Mouse (Mus musculus) CH12.LX (cell line): ENCODE data around the gene Grik1.

Experiments used
- CTCF ChIP-seq, 2 experiments: IDR thresholded peaks in 1 of 2; conservative IDR thresholded peaks in 1 of 2; 2 replicates each; pipeline ENCODE4 v1.5.1; 2011 to 2012; ENCODE audit warnings: low read depth in 2 of 2, low read length in 2 of 2, improper control_type of control experiment in 1 of 2, inconsistent platforms in 1 of 2, mild to moderate bottlenecking in 1 of 2, moderate library complexity in 1 of 2
- RCOR1 ChIP-seq: conservative IDR thresholded peaks from 2 replicates; pipeline ENCODE4 v1.6.1; 2012; ENCODE audit warnings: low read depth, mild to moderate bottlenecking, inconsistent platforms, low read length, improper control_type of control experiment

DNA sequence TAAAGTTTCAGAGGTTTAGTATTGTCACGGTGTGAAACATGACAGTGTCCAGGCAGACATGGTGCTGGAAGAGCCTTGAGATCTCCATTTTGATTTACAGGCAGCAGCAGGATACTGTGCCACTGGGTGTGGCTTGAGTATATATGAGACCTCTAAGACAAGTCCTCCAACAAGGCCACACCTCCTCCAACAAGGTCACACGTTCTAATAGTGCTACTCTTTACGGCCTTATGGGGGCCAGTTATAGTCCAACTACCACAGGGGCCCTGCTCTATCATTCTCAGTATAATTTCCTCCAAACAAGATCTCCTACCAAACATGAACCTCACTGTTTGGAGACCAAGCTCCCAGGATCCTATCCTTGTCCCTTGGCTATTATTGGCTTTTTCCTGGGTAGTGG lies 441.3 kb downstream of the Grik1 start:
- TF ChIP-seq CTCF (conservative IDR thresholded peaks at IDR 0.05 in 1 of 2, IDR thresholded peaks at IDR 0.05 in 1 of 2; ENCODE audit: low read depth in 2 of 2, low read length in 2 of 2) (no peak), RCOR1 (no peak)
